Mouse (Mus musculus) cerebellum, adult 2 months (tissue): ENCODE measurements around the gene Src. TPM values are rescaled to one million over a fixed set of nuclear protein-coding genes. Genes with fewer than 3 reads are reported as not detected.

Experiments used
- DNase-seq, 2 experiments: peaks; one replicate each; pipeline ENCODE4 v3.0.0; 2021
- H3K27ac ChIP-seq: fragments of 200-500 bp; 2 replicates; pipeline ENCODE4 v1.5.1; 2012; ENCODE audit warnings: low read length, control low read depth, inconsistent platforms; ENCODE audit not compliant: insufficient read depth
- H3K27me3 ChIP-seq: fragments of 200-500 bp; 2 replicates; pipeline ENCODE4 v1.6.1; 2012; ENCODE audit warnings: inconsistent platforms, mild to moderate bottlenecking, low read length, moderate library complexity; ENCODE audit not compliant: control insufficient read depth, insufficient read depth
- H3K4me1 ChIP-seq: fragments of 200-500 bp; 2 replicates; pipeline ENCODE4 v1.6.1; 2011; ENCODE audit warnings: low read length; ENCODE audit not compliant: control insufficient read depth, insufficient read depth
- H3K4me3 ChIP-seq: fragments of 200-500 bp; replicated peaks from 2 replicates; pipeline ENCODE3; 2011; ENCODE audit warnings: mild to moderate bottlenecking, low read depth, low read length, control low read depth; ENCODE audit not compliant: insufficient read depth
- CTCF ChIP-seq: fragments of 200-500 bp; IDR thresholded peaks from 2 replicates; pipeline ENCODE4 v1.5.1; 2011; ENCODE audit warnings: low read depth, mild to moderate bottlenecking, control low read depth, low read length, moderate library complexity, borderline replicate concordance; ENCODE audit not compliant: insufficient read depth
- POLR2A ChIP-seq: fragments of 200-500 bp; IDR thresholded peaks from 2 replicates; pipeline ENCODE4 v1.6.1; 2011; ENCODE audit warnings: low read length, control low read depth, borderline replicate concordance; ENCODE audit not compliant: insufficient read depth
- WGBS: fragments of 180-500 bp; shearing (Covaris S2); methylation state at CpG from one replicate; pipeline ENCODE4 v1.1.7; 2018; 5-methylcytosine and 5-hydroxymethylcytosine counted together
- polyA plus RNA-seq: library from polyadenylated mRNA; depleted of rRNA; stranded (reverse); fragments of >200 nt; gene quantifications from 2 replicates; pipeline ENCODE4 v1.2.3, GENCODE M21; 2012

Src gene
- polyA plus RNA-seq, 1 experiment: 48.3 TPM

GRCm38 (mm10) chr2:157399797-157400196, 18.4 kb upstream of the Src start:
- no peak for DNase-seq
- WGBS: 77% methylated on average over 10 of the region's 10 CpGs
- no peak for TF ChIP-seq POLR2A
- no peak for TF ChIP-seq CTCF
- no peak overlapping the region for H3K4me3 ChIP-seq
- peaks cover 11% of the 10 kb centered on the region; the same call in 1 of the 2 replicates for H3K4me1 ChIP-seq
- no peak overlapping the region for H3K27ac ChIP-seq
- no peaks in the 10 kb centered on the region for H3K27me3 ChIP-seq

- H3K4me1 ChIP-seq: peaks cover 5% of the 10 kb centered on the region; the same call in 1 of the 2 replicates
- no peak for TF ChIP-seq POLR2A
- no peak for TF ChIP-seq CTCF
- no peak for DNase-seq
- 81% methylated on average over 6 of the region's 6 CpGs for WGBS
- no peak overlapping the region for H3K4me3 ChIP-seq
- H3K27ac ChIP-seq: no peak overlapping the region
- H3K27me3 ChIP-seq: no peaks in the 10 kb centered on the region
Observed at GRCm38 (mm10) chr2:157400491-157400890, 17.8 kb upstream of the Src start.

- no peaks in the 10 kb centered on the region for H3K4me1 ChIP-seq
- no peak for DNase-seq
- H3K27me3 ChIP-seq: no peaks in the 10 kb centered on the region
- WGBS: 93% methylated on average over 2 of the region's 2 CpGs
- no peak overlapping the region for H3K27ac ChIP-seq
- TF ChIP-seq POLR2A: no peak
- TF ChIP-seq CTCF: no peak
- no peak overlapping the region for H3K4me3 ChIP-seq
Observed at GRCm38 (mm10) chr2:157401261-157401660, 17.0 kb upstream of the Src start.

GRCm38 (mm10) chr2:157407596-157407995, 10.6 kb upstream of the Src start:
- Histone ChIP-seq H3K27me3 (no peaks in the 10 kb centered on the region), H3K4me1 (no peaks in the 10 kb centered on the region), H3K4me3 (no peak overlapping the region), H3K27ac (no peak overlapping the region)
- TF ChIP-seq POLR2A (no peak), CTCF (no peak)
- DNase-seq: peak in 1 of 2 experiments; percentile 63
- WGBS: 39% methylated on average over 7 of the region's 7 CpGs

- Histone ChIP-seq H3K27ac (no peak overlapping the region), H3K27me3 (no peaks in the 10 kb centered on the region), H3K4me3 (no peak overlapping the region), H3K4me1 (no peaks in the 10 kb centered on the region)
- DNase-seq: no peak
- TF ChIP-seq POLR2A (no peak), CTCF (no peak)
- WGBS: 35% methylated on average over 12 of the region's 12 CpGs
Observed at GRCm38 (mm10) chr2:157409793-157410533, 8.3 kb upstream of the Src start.

- no peak for TF ChIP-seq POLR2A
- TF ChIP-seq CTCF: no peak
- H3K27ac ChIP-seq: no peak overlapping the region
- no peaks in the 10 kb centered on the region for H3K27me3 ChIP-seq
- no peak for DNase-seq
- no peaks in the 10 kb centered on the region for H3K4me1 ChIP-seq
- WGBS: 91% methylated on average over 6 of the region's 6 CpGs
- H3K4me3 ChIP-seq: no peak overlapping the region
Observed at GRCm38 (mm10) chr2:157411151-157411693, 7.0 kb upstream of the Src start.

- H3K27me3 ChIP-seq: no peaks in the 10 kb centered on the region
- H3K27ac ChIP-seq: no peak overlapping the region
- 93% methylated on average over 7 of the region's 7 CpGs for WGBS
- H3K4me1 ChIP-seq: no peaks in the 10 kb centered on the region
- DNase-seq: no peak
- no peak for TF ChIP-seq CTCF
- TF ChIP-seq POLR2A: no peak
- no peak overlapping the region for H3K4me3 ChIP-seq
Observed at GRCm38 (mm10) chr2:157412497-157412896, 5.7 kb upstream of the Src start.

GRCm38 (mm10) chr2:157417229-157417628, 1.0 kb upstream of the Src start:
- Histone ChIP-seq H3K4me1 (no peaks in the 10 kb centered on the region), H3K27ac (no peak overlapping the region), H3K4me3 (no peak overlapping the region), H3K27me3 (no peaks in the 10 kb centered on the region)
- TF ChIP-seq CTCF (no peak), POLR2A (no peak)
- DNase-seq: no peak
- 61% methylated on average over 6 of the region's 6 CpGs for WGBS
